Mouse (Mus musculus) gastrocnemius, adult 8-10 months (tissue): Measurements from ENCODE around the gene Cyb5r3. TPM values are rescaled to one million over a fixed set of nuclear protein-coding genes. Genes with fewer than 3 reads are reported as not detected.

Experiments used
- DNase-seq, 2 experiments: peaks; one replicate each; pipeline ENCODE4 v3.0.0; 2022; ENCODE audit warnings: low spot score in 2 of 2
- total RNA-seq, 4 experiments: library from RNA; stranded (reverse); gene quantifications; 2 replicates each; pipeline ENCODE4 v1.2.4; 2022

Gene Cyb5r3
- 10 to 100 TPM; 40.7 to 56.5 (median 45.0) TPM for total RNA-seq

DNA sequence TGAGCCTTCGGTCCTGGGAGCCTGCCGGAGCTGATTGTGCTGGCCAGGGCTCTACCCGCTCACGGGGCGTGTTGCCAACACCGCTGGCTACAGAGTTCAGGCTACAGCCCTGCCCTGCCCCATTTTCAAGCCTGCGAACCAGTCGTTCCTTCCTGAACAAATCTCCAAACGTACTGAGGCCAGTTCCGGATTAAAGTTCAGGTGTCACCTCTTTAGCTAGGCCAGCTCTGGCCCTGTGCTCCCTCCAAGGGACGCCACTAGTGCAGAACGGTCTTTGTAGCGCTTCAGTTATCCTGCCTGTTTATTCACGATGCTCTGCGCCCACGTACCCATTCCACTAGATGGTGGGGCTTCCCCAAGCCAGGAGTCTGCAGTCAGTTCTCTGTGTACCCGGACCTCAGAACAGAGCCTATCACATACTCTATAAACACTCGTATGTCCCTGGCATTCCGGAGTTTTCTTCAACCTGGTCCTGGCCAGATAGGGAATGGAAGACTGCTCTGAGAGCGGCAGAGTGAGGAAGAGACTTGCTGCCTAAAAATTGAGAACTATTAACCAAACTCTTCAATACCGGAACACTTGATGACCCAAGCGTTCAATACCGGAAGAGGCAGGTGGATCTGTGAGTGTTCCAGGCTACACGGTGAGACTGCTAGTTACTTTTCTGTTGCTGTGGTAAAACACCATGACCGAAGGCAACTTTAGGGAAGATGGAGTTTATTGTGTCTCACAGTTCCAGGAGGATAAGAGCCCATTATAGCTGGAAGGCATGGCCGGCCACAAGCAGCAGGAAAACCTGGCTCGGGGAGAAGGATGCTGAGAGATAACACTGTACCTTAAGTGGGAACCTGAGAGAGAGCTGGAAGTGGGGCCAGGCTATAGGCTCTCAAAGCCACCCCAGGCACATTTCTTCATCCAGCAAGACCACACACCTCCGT is at the start of gene Cyb5r3:
Gene Cyb5r3, minus strand, starts transcription at position 101 of the 938 bp plus-strand sequence.
- no peak for DNase-seq

- DNase-seq = no peak
Measured at GRCm38 (mm10) chr15:83221721-83222120, 49.3 kb upstream of the Cyb5r3 start.

DNA sequence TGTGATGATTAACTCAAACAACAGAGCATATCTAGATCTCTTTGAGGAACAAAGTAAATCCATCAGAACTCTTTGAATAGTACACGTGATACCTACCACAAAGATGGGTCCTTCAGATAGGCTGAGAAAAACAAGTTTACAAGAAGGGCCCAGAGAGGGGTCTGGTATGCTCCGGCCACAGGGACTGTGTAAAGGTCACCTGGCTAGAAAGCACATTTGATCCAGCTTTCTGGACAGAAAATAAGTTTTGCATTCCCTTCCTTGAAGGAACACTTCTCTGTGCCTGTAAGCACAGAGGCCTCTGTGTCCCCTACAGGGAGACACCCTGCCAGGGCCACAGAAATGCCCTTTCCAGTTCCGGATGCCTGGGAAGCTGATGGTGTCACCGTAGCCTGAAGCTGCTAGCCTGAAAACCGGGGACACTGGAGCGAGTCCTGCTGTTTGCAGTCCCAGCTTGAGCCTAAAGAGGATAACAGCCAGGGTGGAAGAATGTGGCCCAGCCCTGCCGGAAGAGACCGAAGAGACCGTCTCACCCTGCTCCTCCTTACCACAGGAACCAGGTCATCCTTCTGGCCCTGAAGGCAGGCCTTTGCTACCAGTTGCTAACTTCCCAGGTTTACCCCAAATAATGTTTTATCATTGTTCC is 48.1 kb upstream of the Cyb5r3 start:
- no peak for DNase-seq

GRCm38 (mm10) chr15:83215322-83216216 is 43.2 kb upstream of the Cyb5r3 start:
- DNase-seq = no peak

GRCm38 (mm10) chr15:83210229-83210628 is 37.8 kb upstream of the Cyb5r3 start:
- peak in 1 of 2 experiments; percentile 41 for DNase-seq

DNA sequence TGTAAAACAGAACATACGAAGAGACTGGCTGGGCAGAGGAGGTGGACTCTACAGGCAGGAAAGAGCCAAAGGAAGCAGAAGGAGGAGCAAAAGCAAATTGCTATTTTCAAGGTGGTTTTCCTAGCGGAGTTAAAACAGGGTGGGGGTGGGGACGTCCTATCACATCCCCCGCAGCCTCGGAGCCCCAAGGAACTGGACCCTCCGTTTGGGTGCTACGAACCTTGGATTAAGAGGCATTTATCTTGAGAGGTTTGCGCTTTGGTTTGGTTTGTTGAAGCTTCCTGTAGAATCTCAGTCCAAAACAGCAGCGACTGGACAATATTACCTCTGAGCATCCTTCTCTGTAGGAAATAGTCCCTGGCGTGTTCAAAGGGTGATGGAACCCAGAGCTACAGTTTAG is 37.3 kb upstream of the Cyb5r3 start:
- no peak for DNase-seq

DNA sequence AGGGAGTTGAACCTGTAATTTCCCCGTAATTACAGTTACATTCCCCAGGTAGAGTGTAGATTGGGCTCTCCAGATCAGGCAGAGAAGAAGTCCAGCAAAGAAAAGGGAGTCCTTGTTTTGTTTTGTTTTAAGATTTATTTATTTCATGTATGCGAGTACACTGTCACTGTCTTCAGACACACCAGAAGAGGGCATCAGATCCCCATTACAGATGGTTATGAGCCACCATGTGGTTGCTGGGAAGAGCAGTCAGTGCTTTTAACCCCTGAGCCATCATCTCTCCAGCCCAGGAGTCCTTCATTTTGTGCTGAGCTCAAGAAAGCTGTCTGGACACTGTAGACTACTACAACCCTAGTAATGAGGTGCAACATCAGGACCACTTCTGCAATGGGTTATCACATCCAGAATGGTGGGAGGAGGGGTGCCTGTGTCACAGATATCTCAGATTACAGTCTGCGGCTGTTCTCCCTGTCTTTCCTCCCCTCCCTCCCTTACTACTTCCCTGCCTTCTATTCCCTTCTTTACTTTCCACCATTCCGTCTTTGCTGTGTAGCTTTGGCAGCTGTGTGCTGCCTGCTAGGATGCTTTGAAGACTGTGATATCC is 36.8 kb upstream of the Cyb5r3 start:
- DNase-seq = no peak

- DNase-seq = no peak
Measured at GRCm38 (mm10) chr15:83204731-83205451, 32.5 kb upstream of the Cyb5r3 start.

DNA sequence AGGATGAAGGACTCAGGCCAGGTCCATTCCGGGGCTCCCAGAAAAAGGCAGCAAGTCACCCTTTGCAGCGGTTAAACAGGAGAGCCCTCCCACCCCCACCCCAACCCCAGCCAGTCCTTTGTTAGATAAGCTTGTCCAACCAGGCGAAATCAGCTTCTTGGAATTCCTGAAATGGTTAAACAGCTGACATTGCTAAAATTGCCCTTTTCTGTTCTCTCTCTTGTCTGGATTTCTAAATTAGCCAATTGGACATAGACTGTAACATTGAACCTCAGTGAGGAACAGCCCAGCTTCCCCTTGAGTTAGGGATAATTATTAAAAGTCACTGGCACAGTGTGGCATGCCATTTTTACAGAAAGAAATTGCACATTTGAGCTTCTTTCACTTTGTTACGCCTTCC is 30.0 kb upstream of the Cyb5r3 start:
- DNase-seq = no peak

DNA sequence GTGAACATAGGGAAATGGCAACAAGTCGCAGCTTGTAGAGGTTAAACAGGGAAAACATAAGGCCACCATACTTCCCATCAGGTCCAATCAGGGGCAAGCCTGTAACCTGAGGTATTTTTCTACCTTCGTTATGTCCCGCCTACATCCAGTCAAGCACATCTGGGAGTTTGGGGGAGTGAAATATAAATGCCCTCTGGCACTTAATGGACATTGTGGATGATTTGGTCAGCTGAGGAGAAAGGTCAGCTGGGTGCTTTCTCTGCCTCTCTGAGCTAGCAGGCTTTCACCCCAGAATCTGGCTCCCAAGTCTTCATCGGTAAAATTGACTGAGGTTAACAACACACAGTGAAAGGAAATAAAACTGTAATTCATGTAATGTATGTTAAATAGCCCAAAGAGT is 21.0 kb upstream of the Cyb5r3 start:
- no peak for DNase-seq

DNA sequence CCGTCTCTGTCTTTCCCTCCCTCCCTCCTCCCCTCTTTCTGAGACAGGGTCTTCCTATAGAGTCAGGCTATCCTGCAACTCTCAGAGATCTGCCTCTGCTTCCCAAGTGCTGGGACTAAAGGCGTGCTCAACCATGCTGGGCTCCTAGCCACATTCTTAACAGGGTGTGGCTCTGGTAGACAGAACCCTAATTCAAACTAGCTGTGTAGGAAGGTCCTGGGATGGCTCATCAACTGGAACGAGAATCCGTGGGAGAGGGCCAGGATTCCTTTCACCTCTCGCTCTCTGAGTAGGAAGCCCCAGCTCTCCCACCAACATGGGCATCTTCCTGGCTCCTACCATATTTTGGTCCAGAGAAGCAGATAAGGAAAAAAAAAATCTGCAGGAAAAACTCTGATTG is 10.0 kb upstream of the Cyb5r3 start:
- DNase-seq = no peak

GRCm38 (mm10) chr15:83181800-83182330 is 9.5 kb upstream of the Cyb5r3 start:
- DNase-seq = no peak

DNA sequence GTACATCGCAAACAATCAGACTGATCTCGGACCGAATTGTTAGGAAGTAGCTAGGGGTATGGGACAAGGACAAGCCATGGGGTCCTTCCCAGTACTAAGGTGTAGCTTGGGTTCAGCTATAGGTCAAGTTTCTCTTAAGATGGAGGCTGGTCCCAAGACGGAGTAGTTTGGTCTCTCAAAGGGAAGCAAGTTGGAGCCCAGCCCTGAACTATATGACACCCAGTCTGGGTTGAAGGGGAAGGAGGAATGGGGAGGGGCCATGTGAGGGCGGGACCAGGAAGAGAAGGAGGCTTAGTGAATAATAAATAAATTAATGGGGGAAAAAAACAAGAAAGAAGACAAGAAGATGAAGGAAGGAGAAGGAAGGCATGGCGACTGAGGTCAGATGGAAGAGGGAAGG is 7.6 kb upstream of the Cyb5r3 start:
- no peak for DNase-seq

- DNase-seq = no peak
Measured at GRCm38 (mm10) chr15:83176653-83177052, 4.3 kb upstream of the Cyb5r3 start.

- no peak for DNase-seq
Measured at GRCm38 (mm10) chr15:83173914-83174884, 1.8 kb upstream of the Cyb5r3 start.

GRCm38 (mm10) chr15:83171712-83172481 is 495 bp downstream of the Cyb5r3 start:
- DNase-seq = peak; percentile 97 to 99

DNA sequence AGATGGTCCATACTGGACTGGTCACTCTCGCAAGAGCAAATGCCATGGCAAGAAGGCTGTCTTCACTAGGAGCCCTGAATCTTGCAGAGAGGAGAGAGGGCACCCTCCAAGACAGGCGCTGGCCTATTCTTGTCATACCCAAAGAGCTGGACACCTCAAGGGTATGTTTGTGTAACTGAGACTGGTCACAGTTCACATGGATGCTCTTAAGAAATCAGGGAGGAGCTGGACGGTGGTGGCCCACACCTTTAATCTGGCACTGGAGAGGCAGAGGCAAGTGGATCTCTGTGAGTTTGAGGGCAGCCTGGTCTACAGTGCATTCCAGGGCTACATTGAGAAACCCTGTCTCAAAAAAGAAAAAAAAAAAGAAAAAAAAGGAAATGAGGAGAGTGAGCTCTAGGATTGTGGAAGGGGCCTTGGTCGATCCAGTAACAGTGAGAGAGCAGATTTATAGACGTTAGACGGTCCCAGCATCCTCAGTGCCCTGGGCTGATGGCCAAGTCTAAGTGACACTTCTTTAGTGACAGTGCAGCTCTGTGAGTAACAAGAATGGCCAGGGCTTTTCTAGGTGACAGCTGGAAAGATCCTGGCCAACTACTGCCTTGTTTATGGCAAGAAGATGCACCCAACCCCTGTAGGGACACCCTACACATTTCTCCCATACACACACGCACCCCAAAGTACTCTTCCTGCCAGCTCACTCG is 1.3 kb downstream of the Cyb5r3 start:
- DNase-seq = peak in 1 of 2 experiments; percentile 2
